Comparison of ENCODE assay signal across 12 mouse cellular contexts in the genomic region with DNA sequence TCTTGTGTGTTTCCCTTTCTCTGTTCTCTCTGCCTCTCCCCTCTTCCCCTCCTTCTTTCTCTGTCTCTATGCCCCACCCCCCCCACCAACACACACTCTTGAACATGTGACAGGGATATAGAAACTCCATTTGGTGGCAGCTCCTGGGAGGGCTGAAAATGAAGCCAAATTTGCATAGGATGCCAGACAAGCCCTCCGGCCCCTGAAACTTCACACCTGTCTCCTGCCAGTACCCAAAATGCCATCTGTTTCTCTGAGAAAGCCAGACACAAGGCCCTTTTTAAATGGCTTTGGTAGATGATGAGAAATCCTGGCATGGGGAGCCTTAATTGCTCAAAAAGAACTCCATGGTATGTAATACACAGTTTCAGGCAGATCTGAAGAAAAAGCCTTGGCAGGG. TPM values are rescaled to one million over a fixed set of nuclear protein-coding genes. Genes with fewer than 3 reads are reported as not detected.
A peak's percentile ranks its signal among the peaks of the same experiment; 100 is the strongest.
DNase-seq lines count a peak whose midpoint lies in the region; ATAC-seq and TF ChIP-seq lines count a peak whose summit lies in the region.
"Had no signal": no experiment of that assay in that cellular context is flagged by ENCODE, and none has a peak within 500 bp of the region (broad histone marks: within the 10 kb centered on the region; RNA-seq: fewer than 3 reads in every experiment).

No protein-coding gene starts in this region.

- TF ChIP-seq POLR2A in brain, embryonic 14.5 days (IDR thresholded peaks at IDR 0.05; ENCODE audit: borderline replicate concordance, extremely low read depth, insufficient read depth, insufficient read length, poor library complexity, severe bottlenecking): no peak

- WGBS in forebrain, embryonic 14.5 days: 32% methylated on average over 1 of the region's 1 CpGs

- H3K27ac ChIP-seq in forebrain, embryonic 14.5 days (ENCODE audit: low read depth, low read length): peak overlapping the region; percentile 79
- H3K27ac ChIP-seq: heart, adult 2 months had no signal

- no peaks in the 10 kb centered on the region for H3K36me3 ChIP-seq in forebrain, embryonic 14.5 days (ENCODE audit: control insufficient read depth, insufficient read depth, low read length)
- H3K36me3 ChIP-seq: embryonic facial prominence, embryonic 15.5 days had no signal

- no peaks in the 10 kb centered on the region for H3K27me3 ChIP-seq in forebrain, embryonic 14.5 days (replicated peaks; ENCODE audit: control insufficient read depth, insufficient read depth, low read length)
- H3K27me3 ChIP-seq: embryonic facial prominence, embryonic 15.5 days had no signal

- H3K4me1 ChIP-seq in forebrain, embryonic 14.5 days (ENCODE audit: control insufficient read depth, insufficient read depth, low read length): peaks cover 19% of the 10 kb centered on the region

- no peak overlapping the region for H3K4me2 ChIP-seq in forebrain, embryonic 14.5 days (ENCODE audit: low read length)
- H3K4me2 ChIP-seq: embryonic facial prominence, embryonic 15.5 days had no signal

- DNase-seq in layer of hippocampus, adult 9-11 months: peak; percentile 7
- no peak for DNase-seq in layer of hippocampus, adult 9-10 months (ENCODE audit: low spot score)
- DNase-seq in brain, embryonic 14.5 days (ENCODE audit: low read depth): peak; percentile 96
- peak; percentile 56 to 67 for DNase-seq in cerebellum, adult 18-20 months
- DNase-seq in forebrain, embryonic 14.5 days (ENCODE audit: low spot score): peak; percentile 94
- DNase-seq in adrenal gland, postnatal 14 days: no peak
- no peak for DNase-seq in spleen, adult 18-20 months
- DNase-seq: heart, adult 2 months; liver, postnatal 0 days had no signal

- peak; percentile 88 for ATAC-seq in forebrain, embryonic 14.5 days
- ATAC-seq in megakaryocyte progenitor cell, adult 5-6 weeks (replicated peaks; ENCODE audit: poor library complexity): no peak
- ATAC-seq: CD4-positive, CD25-positive, alpha-beta regulatory T cell, adult 4 months; liver, postnatal 0 days had no signal

- no peak for TF ChIP-seq CTCF in brain, embryonic 14.5 days (IDR thresholded peaks at IDR 0.05; ENCODE audit: borderline replicate concordance, extremely low read depth, insufficient read depth, insufficient read length)

- no peaks in the 10 kb centered on the region for H3K9me3 ChIP-seq in forebrain, embryonic 14.5 days (replicated peaks; ENCODE audit: control insufficient read depth, low read length)
- H3K9me3 ChIP-seq: embryonic facial prominence, embryonic 15.5 days had no signal

- H3K4me3 ChIP-seq in forebrain, embryonic 14.5 days (ENCODE audit: low read depth, low read length): no peak overlapping the region
- H3K4me3 ChIP-seq: embryonic facial prominence, embryonic 15.5 days; heart, adult 2 months had no signal

- H3K9ac ChIP-seq in forebrain, embryonic 14.5 days (ENCODE audit: low read length): no peak overlapping the region
- H3K9ac ChIP-seq: embryonic facial prominence, embryonic 15.5 days; liver, postnatal 0 days had no signal

RNA-seq across cellular contexts. Expression of a gene that starts 31.3 kb away (rescaled TPM):
- 60.3 and 66.5 TPM in 2 replicates for polyA plus RNA-seq in brain, embryonic 14.5 days (2012; rRNA removed)
- 54.7 and 65.7 TPM in 2 replicates for polyA plus RNA-seq in forebrain, embryonic 14.5 days (2014; fragmentation: Nextera tagmentation; extraction: Ambion mirVana)
- total RNA-seq in megakaryocyte progenitor cell, adult 5-6 weeks (2015): 0.39 and 0.72 TPM in 2 replicates
- total RNA-seq in megakaryocyte progenitor cell, adult 5-6 weeks (2017): 0.17 and 0.34 TPM in 2 replicates
- 15.2 and 17.3 TPM in 2 replicates for total RNA-seq in adrenal gland, postnatal 14 days (2021)
- polyA plus RNA-seq: CD4-positive, CD25-positive, alpha-beta regulatory T cell, adult 4 months had no signal

Comparison
In these comparisons a context has a peak if more than half of its experiments do, and no peak if none do; other contexts are left out.
1. DNase-seq: peak in layer of hippocampus, adult 9-11 months (single experiment), brain, embryonic 14.5 days (single experiment), cerebellum, adult 18-20 months (2 of 2) and forebrain, embryonic 14.5 days (single experiment); none in layer of hippocampus, adult 9-10 months (single experiment), adrenal gland, postnatal 14 days (single experiment) and spleen, adult 18-20 months (0 of 2).